Mouse (Mus musculus): ENCODE results near the gene Mecr.
"Not testable (repeated sequence)": the region's sequence is repeated elsewhere in the genome, so short reads cannot be mapped to it uniquely, and the experiment has no call there.

Gene Mecr

GRCm38 (mm10) chr4:131843290-131843743 is at the start of gene Mecr:
Mecr (plus strand) TSS chr4:131843470.
- peak; percentile 93 for DNase-seq (ENCODE audit: low read depth)

- DNase-seq (ENCODE audit: low read depth), result no peak
Measured at GRCm38 (mm10) chr4:131796312-131797080, 46.8 kb upstream of the Mecr start.

DNA sequence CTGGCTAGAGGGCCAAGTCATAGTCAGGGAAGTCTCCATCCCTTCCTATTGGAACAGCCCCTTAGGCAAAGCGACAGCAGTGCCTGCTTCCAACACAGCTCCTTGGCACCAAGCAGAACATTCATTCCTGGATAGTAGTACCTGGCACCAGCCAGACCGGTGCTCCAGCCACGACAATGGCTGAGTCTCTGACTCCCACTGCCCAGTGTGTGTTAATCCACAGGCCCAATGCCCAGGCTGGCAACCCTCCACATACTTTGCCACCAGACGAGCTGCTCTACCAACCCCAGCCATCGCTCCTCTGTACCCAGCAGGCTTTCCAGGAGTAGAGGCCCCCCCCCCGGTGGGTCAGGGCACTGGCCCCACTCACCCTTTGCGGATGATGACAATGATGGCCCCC is 45.8 kb upstream of the Mecr start:
- no peak for DNase-seq (ENCODE audit: low read depth)

GRCm38 (mm10) chr4:131797920-131798319 is 45.4 kb upstream of the Mecr start:
- DNase-seq (ENCODE audit: low read depth), result no peak

GRCm38 (mm10) chr4:131798968-131799367 is 44.3 kb upstream of the Mecr start:
- DNase-seq (ENCODE audit: low read depth), result no peak

- DNase-seq (ENCODE audit: low read depth), result no peak
Measured at GRCm38 (mm10) chr4:131803846-131804245, 39.4 kb upstream of the Mecr start.

- not testable (repeated sequence) for DNase-seq (ENCODE audit: low read depth)
Measured at GRCm38 (mm10) chr4:131804732-131805131, 38.5 kb upstream of the Mecr start.

- no peak for DNase-seq (ENCODE audit: low read depth)
Measured at GRCm38 (mm10) chr4:131805255-131805654, 38.0 kb upstream of the Mecr start.

- no peak for DNase-seq (ENCODE audit: low read depth)
Measured at GRCm38 (mm10) chr4:131812458-131812857, 30.8 kb upstream of the Mecr start.

DNA sequence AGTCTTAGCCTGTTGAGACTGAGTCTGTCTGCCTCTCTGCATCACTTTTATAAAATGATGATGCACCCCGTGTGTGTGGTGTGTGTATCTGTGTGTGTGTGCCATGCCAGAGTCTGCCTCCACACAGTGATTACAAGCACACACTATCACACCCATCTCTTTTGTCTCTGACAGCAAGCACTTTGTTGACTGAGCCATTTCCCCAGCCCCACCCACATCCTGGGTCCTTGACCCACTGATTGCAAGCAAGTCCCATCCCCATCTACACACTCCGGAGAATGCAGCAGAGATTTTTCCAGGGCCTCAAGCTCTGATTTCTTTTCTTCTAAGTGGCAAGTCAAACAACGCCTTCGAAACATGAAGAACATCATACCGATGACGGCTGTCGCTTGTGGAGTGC is 29.5 kb upstream of the Mecr start:
- no peak for DNase-seq (ENCODE audit: low read depth)

DNA sequence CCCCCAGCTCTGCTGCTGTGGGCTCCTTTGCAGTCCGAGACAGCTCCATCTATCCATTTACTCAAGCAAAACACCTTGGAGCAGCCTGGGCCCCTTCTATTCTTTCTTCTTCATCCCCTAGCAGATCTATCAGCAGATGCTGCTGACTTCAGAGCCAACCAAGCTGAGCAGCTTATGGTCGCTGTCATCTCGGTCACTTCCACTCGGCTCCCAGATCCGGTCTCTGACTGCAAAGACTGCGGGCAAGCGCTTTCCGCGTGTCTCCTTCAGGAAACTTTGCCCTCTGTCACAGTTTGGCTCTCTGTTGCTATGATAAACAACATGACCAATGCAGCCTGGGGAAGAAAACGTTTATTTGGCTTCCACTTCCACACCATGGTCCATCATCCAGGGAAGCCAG is 28.4 kb upstream of the Mecr start:
- no peak for DNase-seq (ENCODE audit: low read depth)

GRCm38 (mm10) chr4:131815774-131816173 is 27.5 kb upstream of the Mecr start:
- no peak for DNase-seq (ENCODE audit: low read depth)

- no peak for DNase-seq (ENCODE audit: low read depth)
Measured at GRCm38 (mm10) chr4:131818926-131819325, 24.3 kb upstream of the Mecr start.

DNA sequence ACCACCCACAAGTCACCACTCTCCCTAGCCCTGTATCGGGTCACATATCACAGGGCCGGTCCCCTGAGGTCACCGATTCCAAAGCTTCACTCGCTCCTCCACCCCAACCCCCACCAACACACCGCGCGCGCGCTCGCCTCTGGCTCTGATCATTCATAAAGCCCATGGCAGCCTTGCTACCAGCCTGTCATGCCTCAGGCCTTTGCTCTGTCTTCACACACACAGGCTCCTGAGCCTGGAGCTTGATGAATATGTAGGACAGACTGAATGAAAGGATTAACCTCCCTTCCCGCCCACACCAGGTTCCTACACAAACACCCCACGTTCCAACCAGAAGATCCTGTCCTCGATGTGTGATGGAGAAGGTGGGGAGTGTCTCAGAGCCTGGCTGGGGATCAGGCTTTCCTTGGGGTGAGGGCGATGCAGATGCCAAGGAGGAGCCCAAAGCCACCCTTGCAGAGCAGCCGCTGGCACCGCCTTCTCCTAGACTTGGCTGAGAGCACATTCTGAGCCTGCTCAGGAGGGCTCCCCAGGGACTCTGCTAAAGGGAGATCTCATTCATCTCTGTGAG is 22.0 kb upstream of the Mecr start:
- no peak for DNase-seq (ENCODE audit: low read depth)

GRCm38 (mm10) chr4:131822583-131822982 is 20.7 kb upstream of the Mecr start:
- DNase-seq (ENCODE audit: low read depth), result no peak

DNA sequence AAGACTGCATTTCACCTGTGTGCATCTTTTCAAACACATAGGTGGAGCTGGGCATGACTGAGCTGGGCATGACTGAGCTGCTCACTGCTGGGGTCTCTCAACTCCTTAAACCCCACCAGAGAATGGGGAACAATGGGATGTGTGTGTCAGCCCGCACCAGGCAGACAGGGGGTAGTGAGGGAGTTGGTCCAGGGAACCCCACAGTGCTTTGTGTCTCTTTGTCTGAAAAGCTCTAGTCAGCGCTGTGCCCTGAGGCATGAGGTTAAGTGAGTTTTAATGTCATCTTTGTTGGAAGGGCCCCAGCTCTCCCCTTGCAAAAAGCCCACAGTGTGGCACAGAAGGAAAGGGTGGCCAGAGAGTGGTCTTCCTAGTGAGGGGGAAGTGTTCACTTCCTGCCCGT is 18.3 kb upstream of the Mecr start:
- no peak for DNase-seq (ENCODE audit: low read depth)

DNA sequence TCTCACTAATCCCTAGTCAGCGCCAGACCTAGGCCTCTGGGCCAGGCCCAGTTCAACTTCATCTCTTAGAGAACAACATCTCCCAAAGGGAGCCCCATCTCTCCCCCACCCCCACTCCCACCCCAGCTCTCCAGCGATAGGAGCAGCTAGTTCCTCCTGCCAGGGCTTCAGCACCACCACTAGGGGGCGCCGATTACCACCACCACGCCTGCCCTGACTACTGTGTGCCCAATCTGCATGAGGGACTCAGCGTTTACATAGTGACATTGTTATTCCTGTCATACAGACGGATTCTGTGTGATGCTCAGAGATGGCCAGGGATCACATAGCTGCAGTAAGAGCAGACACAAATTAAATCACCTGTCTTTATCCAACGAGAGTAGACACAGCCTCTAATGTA is 17.4 kb upstream of the Mecr start:
- DNase-seq (ENCODE audit: low read depth), result peak; percentile 9

GRCm38 (mm10) chr4:131826905-131827304 is 16.4 kb upstream of the Mecr start:
- peak; percentile 11 for DNase-seq (ENCODE audit: low read depth)

DNA sequence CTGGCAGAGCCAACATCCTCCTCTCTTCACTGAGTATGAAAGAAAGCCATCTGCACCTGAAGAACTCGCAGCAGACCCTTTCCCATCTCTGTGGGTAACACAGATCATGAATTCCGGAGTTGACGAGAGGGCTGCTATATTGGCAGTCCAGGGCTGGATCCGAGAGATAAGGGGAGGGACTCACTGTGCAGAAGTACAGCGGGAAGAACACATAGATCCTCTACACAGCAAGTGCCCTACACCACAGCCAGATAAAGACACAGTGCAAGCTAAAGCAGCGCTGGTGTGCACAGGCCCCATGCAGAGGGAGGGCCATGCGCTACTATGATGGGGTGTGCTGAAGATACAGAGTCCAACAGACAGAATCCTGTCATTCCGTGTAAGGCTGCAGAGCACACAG is 14.1 kb upstream of the Mecr start:
- no peak for DNase-seq (ENCODE audit: low read depth)

- no peak for DNase-seq (ENCODE audit: low read depth)
Measured at GRCm38 (mm10) chr4:131831546-131832045, 11.7 kb upstream of the Mecr start.

GRCm38 (mm10) chr4:131832759-131833407 is 10.4 kb upstream of the Mecr start:
- DNase-seq (ENCODE audit: low read depth), result no peak

DNA sequence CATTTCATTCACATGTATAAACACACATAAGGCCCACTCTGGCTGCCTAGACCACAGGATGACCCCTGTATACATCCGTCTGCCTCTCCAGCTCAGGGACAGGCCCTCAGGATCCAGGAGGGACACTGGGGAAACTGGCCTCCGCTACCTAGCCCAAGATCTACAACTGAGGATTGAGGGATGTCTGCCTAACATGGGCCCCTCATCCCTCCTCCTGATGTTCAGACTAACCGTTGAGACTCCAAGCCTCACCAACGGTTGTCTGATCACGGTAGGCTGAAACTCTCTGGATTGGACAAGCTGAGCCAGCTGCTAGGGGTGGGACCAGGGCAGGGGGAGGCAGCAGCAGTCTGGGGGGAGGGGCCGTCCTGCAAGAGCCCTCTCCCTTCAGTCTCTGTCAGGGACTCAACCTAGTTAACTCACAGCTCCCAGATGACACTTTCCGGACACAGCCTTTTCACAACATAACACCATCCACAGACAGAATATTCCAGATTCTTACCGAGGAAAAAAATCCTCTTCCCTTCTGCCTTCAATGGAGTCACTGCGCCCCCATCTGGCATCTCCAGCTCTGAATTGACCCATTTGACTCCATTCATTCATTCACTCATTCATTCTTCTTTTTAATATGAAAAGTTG is 9.2 kb upstream of the Mecr start:
- DNase-seq (ENCODE audit: low read depth), result no peak

All from NIH3T3 (cell line).